Mouse (Mus musculus): ENCODE measurements at regions not wholly inside any gene's neighbourhood (a gene's known extent, or its start where the extent isn't known, plus 50 kb on each side); places are given as distances from the start of the nearest gene placed in this dataset.
A peak's percentile ranks its signal among the peaks of the same experiment; 100 is the strongest.

- no peak for DNase-seq (ENCODE audit: extremely low spot score)
Measured at GRCm38 (mm10) chr4:87718166-87718805, 314.9 kb downstream of the Mllt3 start.

- no peak for DNase-seq (ENCODE audit: extremely low spot score)
Measured at GRCm38 (mm10) chr4:87715212-87715933, 317.8 kb downstream of the Mllt3 start.

- DNase-seq (ENCODE audit: extremely low spot score): no peak
Measured at GRCm38 (mm10) chr4:87712691-87713090, 320.5 kb downstream of the Mllt3 start.

- DNase-seq (ENCODE audit: extremely low spot score): no peak
Measured at GRCm38 (mm10) chr4:87712286-87712685, 320.9 kb downstream of the Mllt3 start.

GRCm38 (mm10) chr4:87711185-87711827 is 321.9 kb downstream of the Mllt3 start:
- DNase-seq (ENCODE audit: extremely low spot score): no peak

GRCm38 (mm10) chr4:87708981-87709645 is 324.1 kb downstream of the Mllt3 start:
- DNase-seq (ENCODE audit: extremely low spot score): no peak

- no peak for DNase-seq (ENCODE audit: extremely low spot score)
Measured at GRCm38 (mm10) chr4:87707386-87707785, 325.8 kb downstream of the Mllt3 start.

- no peak for DNase-seq (ENCODE audit: extremely low spot score)
Measured at GRCm38 (mm10) chr4:87702834-87703233, 330.3 kb downstream of the Mllt3 start.

GRCm38 (mm10) chr4:87702290-87702689 is 330.9 kb downstream of the Mllt3 start:
- DNase-seq (ENCODE audit: extremely low spot score): no peak

GRCm38 (mm10) chr4:87701024-87701423 is 332.1 kb downstream of the Mllt3 start:
- DNase-seq (ENCODE audit: extremely low spot score): no peak

GRCm38 (mm10) chr4:87700508-87700907 is 332.7 kb downstream of the Mllt3 start:
- DNase-seq (ENCODE audit: extremely low spot score): no peak

GRCm38 (mm10) chr4:87699586-87699985 is 333.6 kb downstream of the Mllt3 start:
- no peak for DNase-seq (ENCODE audit: extremely low spot score)

GRCm38 (mm10) chr4:87698750-87699149 is 334.4 kb downstream of the Mllt3 start:
- DNase-seq (ENCODE audit: extremely low spot score): peak; percentile 29

GRCm38 (mm10) chr4:87696921-87697320 is 336.2 kb downstream of the Mllt3 start:
- DNase-seq (ENCODE audit: extremely low spot score): no peak

- DNase-seq (ENCODE audit: extremely low spot score): no peak
Measured at GRCm38 (mm10) chr4:87695811-87696210, 337.4 kb downstream of the Mllt3 start.

GRCm38 (mm10) chr4:87692741-87693140 is 340.4 kb downstream of the Mllt3 start:
- DNase-seq (ENCODE audit: extremely low spot score): no peak

- no peak for DNase-seq (ENCODE audit: extremely low spot score)
Measured at GRCm38 (mm10) chr4:87684952-87685351, 348.2 kb downstream of the Mllt3 start.

GRCm38 (mm10) chr4:87682783-87683182 is 350.4 kb downstream of the Mllt3 start:
- DNase-seq (ENCODE audit: extremely low spot score): no peak

- no peak for DNase-seq (ENCODE audit: extremely low spot score)
Measured at GRCm38 (mm10) chr4:87671101-87671500, 362.1 kb downstream of the Mllt3 start.

GRCm38 (mm10) chr4:87670167-87670566 is 363.0 kb downstream of the Mllt3 start:
- no peak for DNase-seq (ENCODE audit: extremely low spot score)

- no peak for DNase-seq (ENCODE audit: extremely low spot score)
Measured at GRCm38 (mm10) chr4:87669480-87669879, 363.7 kb downstream of the Mllt3 start.

GRCm38 (mm10) chr4:87668314-87668713 is 364.9 kb downstream of the Mllt3 start:
- DNase-seq (ENCODE audit: extremely low spot score): no peak
